Mouse (Mus musculus) limb, embryonic 12.5 days (tissue): ENCODE measurements at regions not wholly inside any gene's neighbourhood (a gene's known extent, or its start where the extent isn't known, plus 50 kb on each side); places are given as distances from the start of the nearest gene placed in this dataset.
"Not testable (repeated sequence)": the region's sequence is repeated elsewhere in the genome, so short reads cannot be mapped to it uniquely, and the experiment has no call there.

Experiments
- ATAC-seq: fragments of 200-750 bp; cut with Nextera tagmentation; 2 replicates; pipeline ENCODE4 v1.8.0; 2017; ENCODE audit warnings: low read depth, moderate TSS enrichment; ENCODE audit not compliant: insufficient number of reproducible peaks, insufficient read depth, low FRiP score, low TSS enrichment
- H3K27ac ChIP-seq: fragments of 300-500 bp; sonication (generic); 2 replicates; pipeline ENCODE4 v1.5.1; 2016; ENCODE audit warnings: mild to moderate bottlenecking, moderate library complexity
- H3K27me3 ChIP-seq: fragments of 300-500 bp; sonication (generic); 2 replicates; pipeline ENCODE4 v1.6.1; 2016; ENCODE audit warnings: mild to moderate bottlenecking, moderate library complexity
- H3K36me3 ChIP-seq: fragments of 300-500 bp; sonication (generic); 2 replicates; pipeline ENCODE4 v1.6.1; 2016; ENCODE audit warnings: mild to moderate bottlenecking, moderate library complexity
- H3K4me1 ChIP-seq: fragments of 300-500 bp; sonication (generic); replicated peaks from 2 replicates; pipeline ENCODE4 v1.6.1; 2016
- H3K4me2 ChIP-seq: fragments of 300-500 bp; sonication (generic); 2 replicates; pipeline ENCODE4 v1.6.1; 2016; ENCODE audit warnings: mild to moderate bottlenecking, moderate library complexity
- H3K4me3 ChIP-seq: fragments of 300-500 bp; sonication (generic); replicated peaks from 2 replicates; pipeline ENCODE4 v1.5.1; 2016; ENCODE audit warnings: mild to moderate bottlenecking
- H3K9ac ChIP-seq: fragments of 300-500 bp; sonication (generic); replicated peaks from 2 replicates; pipeline ENCODE4 v1.6.1; 2016; ENCODE audit warnings: mild to moderate bottlenecking, moderate library complexity
- H3K9me3 ChIP-seq: fragments of 300-500 bp; sonication (generic); 2 replicates; pipeline ENCODE4 v1.6.1; 2016; ENCODE audit warnings: mild to moderate bottlenecking, moderate library complexity
- WGBS: fragments of 180-500 bp; shearing (Covaris S2); methylation state at CpG from one replicate; pipeline ENCODE4 v1.1.7; 2016; 5-methylcytosine and 5-hydroxymethylcytosine counted together

GRCm38 (mm10) chr5:129294861-129295542, 198.5 kb downstream of the Adgrd1 start:
- H3K27me3 ChIP-seq, ATAC-seq, H3K27ac ChIP-seq, H3K36me3 ChIP-seq, H3K4me3 ChIP-seq, H3K9ac ChIP-seq, H3K4me2 ChIP-seq, H3K9me3 ChIP-seq: not testable (repeated sequence)
- peaks cover 15% of the 10 kb centered on the region; the same call in 1 of the 2 replicates for H3K4me1 ChIP-seq
- 70% methylated on average over 8 of the region's 8 CpGs for WGBS

DNA sequence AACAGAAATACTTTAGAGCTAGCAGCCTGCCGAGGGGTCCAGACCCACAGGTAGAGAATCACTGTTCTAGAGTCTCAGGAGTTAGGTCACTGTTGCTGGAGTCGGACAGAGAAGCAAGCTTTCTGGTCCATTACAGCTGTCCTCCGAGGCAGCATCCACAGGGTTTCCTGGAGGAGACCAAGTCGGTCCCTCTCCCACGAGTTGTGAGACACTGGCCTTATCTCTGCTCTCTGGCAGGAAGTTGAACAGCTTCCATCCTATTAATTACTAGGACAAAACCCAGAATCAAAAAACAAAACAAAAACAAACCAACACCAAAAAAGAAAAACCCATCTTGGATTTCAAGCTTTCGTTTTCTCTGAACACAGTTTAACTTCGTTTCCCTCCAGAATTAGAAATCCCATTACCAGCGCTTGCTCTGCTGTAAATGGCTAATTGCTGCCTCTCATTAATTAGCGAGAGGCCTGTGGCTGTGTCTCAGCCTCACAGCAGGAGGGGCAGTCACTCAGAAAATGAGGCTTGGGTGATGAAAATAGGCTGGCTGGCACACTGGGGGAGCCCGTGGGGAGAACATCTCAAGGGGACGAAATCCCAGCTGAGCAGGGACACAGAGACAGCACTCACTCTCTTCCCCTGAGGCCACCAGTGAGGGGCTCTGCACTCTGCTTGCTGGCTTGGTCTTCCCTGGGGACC, 201.3 kb downstream of the Adgrd1 start:
- Histone ChIP-seq H3K4me3 (no peak overlapping the region), H3K36me3 (no peaks in the 10 kb centered on the region), H3K27me3 (no peaks in the 10 kb centered on the region), H3K4me2 (no peak overlapping the region), H3K27ac (no peak overlapping the region), H3K4me1 (peaks cover 15% of the 10 kb centered on the region; the same call in 1 of the 2 replicates), H3K9me3 (no peaks in the 10 kb centered on the region), H3K9ac (no peak overlapping the region)
- ATAC-seq: no peak
- WGBS: 29% methylated on average over 11 of the region's 11 CpGs

DNA sequence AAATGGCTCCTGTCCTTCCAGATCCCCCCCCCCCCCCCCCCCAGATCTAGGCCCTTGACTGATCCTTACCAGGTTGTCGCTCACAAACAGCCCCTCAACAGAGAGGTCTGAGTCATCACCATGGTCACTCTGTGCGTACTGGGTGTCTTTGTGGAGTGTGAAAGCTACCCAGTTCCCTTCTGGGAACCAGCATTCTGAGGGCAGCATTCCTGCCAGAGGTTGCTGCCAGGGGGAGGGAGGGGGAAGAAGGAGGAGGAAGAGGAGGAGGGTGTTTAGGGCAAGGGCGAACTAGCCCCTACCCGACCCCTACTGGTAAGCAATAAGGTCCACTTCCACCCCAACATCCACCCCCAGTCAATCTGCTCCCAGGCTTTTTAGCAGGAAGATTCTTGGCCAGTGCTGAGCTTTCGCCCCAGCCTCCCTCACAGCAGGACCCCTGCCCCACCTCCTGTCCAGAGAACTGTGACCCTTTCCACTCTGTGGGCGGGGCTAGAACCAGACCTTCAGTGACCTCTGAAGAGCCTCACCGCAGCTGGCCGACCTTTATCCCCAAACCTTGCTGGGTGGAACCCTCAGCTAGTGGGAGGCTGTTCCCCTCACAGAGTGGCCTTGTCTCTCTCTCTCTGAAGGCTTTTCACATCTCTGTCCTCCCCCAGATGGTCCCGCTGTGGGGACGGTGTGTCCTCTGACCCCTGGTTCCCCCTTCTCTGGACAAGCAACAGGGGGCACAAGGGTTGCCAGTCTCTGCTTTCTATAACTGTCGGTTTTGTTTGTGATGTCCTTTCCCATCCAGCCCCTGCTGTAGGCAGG, 202.2 kb upstream of the Sfswap start:
- WGBS: 20% methylated on average over 10 of the region's 11 CpGs
- H3K36me3 ChIP-seq: no peaks in the 10 kb centered on the region
- ATAC-seq: no peak
- no peak overlapping the region for H3K9ac ChIP-seq
- H3K9me3 ChIP-seq: no peaks in the 10 kb centered on the region
- no peak overlapping the region for H3K27ac ChIP-seq
- peaks cover 13% of the 10 kb centered on the region; the same call in 1 of the 2 replicates for H3K4me1 ChIP-seq
- no peak overlapping the region for H3K4me3 ChIP-seq
- no peaks in the 10 kb centered on the region for H3K27me3 ChIP-seq
- H3K4me2 ChIP-seq: no peak overlapping the region

DNA sequence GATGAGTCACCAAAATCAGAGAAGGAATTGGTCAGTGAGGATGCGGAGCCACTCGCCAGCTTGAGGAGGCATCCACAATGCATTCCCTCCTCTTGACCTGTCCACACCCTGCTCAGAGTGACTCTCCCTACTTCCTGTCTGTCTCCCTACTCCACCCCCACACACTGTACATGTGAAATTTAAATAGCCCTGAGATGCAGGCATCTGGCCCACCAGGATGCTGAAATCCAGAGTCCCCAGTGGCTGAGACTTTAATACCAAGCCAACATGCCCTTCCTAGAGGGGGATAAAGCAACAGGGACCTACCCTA, 201.6 kb upstream of the Sfswap start:
- Histone ChIP-seq H3K27ac (no peak overlapping the region), H3K36me3 (no peaks in the 10 kb centered on the region), H3K4me3 (no peak overlapping the region), H3K9me3 (no peaks in the 10 kb centered on the region), H3K27me3 (no peaks in the 10 kb centered on the region), H3K9ac (no peak overlapping the region), H3K4me1 (peaks cover 13% of the 10 kb centered on the region; the same call in 1 of the 2 replicates), H3K4me2 (no peak overlapping the region)
- WGBS: 56% methylated on average over 2 of the region's 2 CpGs
- no peak for ATAC-seq

DNA sequence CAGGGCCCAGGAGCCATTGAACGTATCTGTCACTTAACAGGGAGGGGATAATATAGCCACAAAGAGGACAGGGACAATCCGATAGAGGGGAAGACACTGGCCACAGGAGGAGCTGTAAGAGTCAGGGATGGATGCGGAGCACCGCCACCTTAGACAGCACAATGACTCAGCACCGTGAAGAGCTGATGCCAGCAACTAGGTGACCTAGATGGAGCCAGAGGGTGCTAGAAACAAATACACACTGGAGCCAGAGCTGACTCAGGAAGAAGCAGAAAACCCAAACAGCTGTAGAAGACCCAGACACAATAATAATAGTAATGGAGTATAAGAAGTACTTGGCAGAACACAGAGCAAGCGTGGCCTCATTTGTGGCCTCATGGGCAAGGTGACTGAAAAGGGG, 200.6 kb upstream of the Sfswap start:
- H3K4me1 ChIP-seq: peaks cover 13% of the 10 kb centered on the region; the same call in 1 of the 2 replicates
- no peaks in the 10 kb centered on the region for H3K27me3 ChIP-seq
- ATAC-seq: no peak
- H3K9me3 ChIP-seq: no peaks in the 10 kb centered on the region
- H3K4me3 ChIP-seq: no peak overlapping the region
- 92% methylated on average over 6 of the region's 6 CpGs for WGBS
- no peak overlapping the region for H3K4me2 ChIP-seq
- H3K9ac ChIP-seq: no peak overlapping the region
- no peak overlapping the region for H3K27ac ChIP-seq
- no peaks in the 10 kb centered on the region for H3K36me3 ChIP-seq

- H3K4me1 ChIP-seq: no peaks in the 10 kb centered on the region
- no peak overlapping the region for H3K4me3 ChIP-seq
- no peak overlapping the region for H3K27ac ChIP-seq
- H3K9me3 ChIP-seq: no peaks in the 10 kb centered on the region
- WGBS: 55% methylated on average over 9 of the region's 9 CpGs
- H3K27me3 ChIP-seq: no peaks in the 10 kb centered on the region
- H3K9ac ChIP-seq: no peak overlapping the region
- H3K4me2 ChIP-seq: no peak overlapping the region
- ATAC-seq: no peak
- H3K36me3 ChIP-seq: no peaks in the 10 kb centered on the region
Measured at GRCm38 (mm10) chr5:129315626-129316025, 185.4 kb upstream of the Sfswap start.

GRCm38 (mm10) chr5:129331094-129331523, 169.9 kb upstream of the Sfswap start:
- Histone ChIP-seq H3K4me2 (peak overlapping the region; percentile 28; the same call in 1 of the 2 replicates), H3K4me3 (no peak overlapping the region), H3K27ac (no peak overlapping the region), H3K36me3 (no peaks in the 10 kb centered on the region), H3K4me1 (no peaks in the 10 kb centered on the region), H3K9me3 (no peaks in the 10 kb centered on the region), H3K27me3 (no peaks in the 10 kb centered on the region), H3K9ac (no peak overlapping the region)
- no peak for ATAC-seq
- 12% methylated on average over 11 of the region's 11 CpGs for WGBS

DNA sequence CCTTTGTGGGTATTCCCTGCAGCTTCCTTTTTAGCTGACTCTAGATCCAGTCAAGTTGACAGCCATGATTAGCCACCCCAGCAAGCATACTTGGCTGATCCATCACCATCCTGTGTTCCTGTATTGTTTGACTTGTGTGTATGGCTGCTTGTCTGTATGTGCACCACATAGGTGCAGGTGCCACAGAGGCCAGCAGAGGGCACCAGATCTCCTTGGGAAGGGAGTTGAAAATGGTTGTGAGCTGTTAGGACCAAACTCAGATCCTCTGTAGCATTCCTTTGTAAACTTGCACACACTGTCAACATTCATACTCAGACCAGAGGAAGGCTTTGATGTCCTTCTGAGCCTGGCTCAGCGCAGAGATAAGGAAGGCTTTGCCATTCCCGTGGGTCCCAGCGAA, 169.0 kb upstream of the Sfswap start:
- no peak overlapping the region for H3K27ac ChIP-seq
- 95% methylated on average over 3 of the region's 3 CpGs for WGBS
- no peak overlapping the region for H3K4me3 ChIP-seq
- no peaks in the 10 kb centered on the region for H3K27me3 ChIP-seq
- H3K36me3 ChIP-seq: no peaks in the 10 kb centered on the region
- no peak overlapping the region for H3K9ac ChIP-seq
- no peaks in the 10 kb centered on the region for H3K9me3 ChIP-seq
- H3K4me2 ChIP-seq: no peak overlapping the region
- H3K4me1 ChIP-seq: no peaks in the 10 kb centered on the region
- no peak for ATAC-seq

DNA sequence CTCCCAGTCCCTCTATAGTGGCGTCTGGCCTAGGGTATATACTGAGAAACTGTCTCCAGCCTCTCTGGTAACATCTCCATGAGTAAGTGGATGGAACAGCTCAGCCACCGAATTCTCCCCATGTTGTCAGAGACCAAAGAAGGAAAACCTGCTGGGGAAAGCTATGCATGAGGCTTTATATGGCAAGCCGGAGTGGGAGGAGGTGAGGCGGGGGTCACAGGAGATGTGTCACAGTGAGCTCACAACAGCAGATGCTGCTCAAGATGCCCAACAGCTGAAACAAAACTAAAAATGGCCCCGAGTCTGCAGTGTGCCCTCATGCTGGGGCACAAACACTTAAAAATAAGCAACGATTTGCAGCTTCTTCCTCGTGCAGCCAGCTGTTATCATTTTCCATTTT, 162.5 kb upstream of the Sfswap start:
- H3K36me3 ChIP-seq: no peaks in the 10 kb centered on the region
- H3K27ac ChIP-seq: no peak overlapping the region
- no peak overlapping the region for H3K4me3 ChIP-seq
- no peaks in the 10 kb centered on the region for H3K27me3 ChIP-seq
- no peaks in the 10 kb centered on the region for H3K4me1 ChIP-seq
- ATAC-seq: no peak
- no peak overlapping the region for H3K4me2 ChIP-seq
- H3K9me3 ChIP-seq: no peaks in the 10 kb centered on the region
- no peak overlapping the region for H3K9ac ChIP-seq
- WGBS: 56% methylated on average over 7 of the region's 7 CpGs

DNA sequence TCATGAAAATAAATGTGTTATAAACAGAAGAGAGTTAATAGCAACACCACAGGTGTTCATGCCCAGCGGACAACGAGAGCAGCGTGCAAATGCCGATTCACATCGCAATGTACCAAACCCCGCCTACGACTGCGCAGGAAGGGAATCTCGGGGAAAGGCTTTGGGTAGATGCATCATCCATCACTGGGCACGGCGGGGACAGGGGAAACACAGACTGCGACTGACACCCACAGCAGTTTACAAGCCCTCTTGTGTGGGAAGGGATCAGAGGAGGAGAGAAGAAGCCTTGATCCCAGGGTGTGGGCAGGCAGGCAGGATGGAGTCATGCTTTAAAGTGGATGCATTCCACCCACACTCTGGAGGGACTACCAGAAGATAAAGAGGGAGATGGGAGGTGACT, 157.0 kb upstream of the Sfswap start:
- H3K36me3 ChIP-seq: no peaks in the 10 kb centered on the region
- no peaks in the 10 kb centered on the region for H3K4me1 ChIP-seq
- no peaks in the 10 kb centered on the region for H3K27me3 ChIP-seq
- WGBS: 76% methylated on average over 12 of the region's 12 CpGs
- H3K27ac ChIP-seq: no peak overlapping the region
- H3K9ac ChIP-seq: no peak overlapping the region
- no peaks in the 10 kb centered on the region for H3K9me3 ChIP-seq
- no peak overlapping the region for H3K4me2 ChIP-seq
- H3K4me3 ChIP-seq: no peak overlapping the region
- no peak for ATAC-seq

DNA sequence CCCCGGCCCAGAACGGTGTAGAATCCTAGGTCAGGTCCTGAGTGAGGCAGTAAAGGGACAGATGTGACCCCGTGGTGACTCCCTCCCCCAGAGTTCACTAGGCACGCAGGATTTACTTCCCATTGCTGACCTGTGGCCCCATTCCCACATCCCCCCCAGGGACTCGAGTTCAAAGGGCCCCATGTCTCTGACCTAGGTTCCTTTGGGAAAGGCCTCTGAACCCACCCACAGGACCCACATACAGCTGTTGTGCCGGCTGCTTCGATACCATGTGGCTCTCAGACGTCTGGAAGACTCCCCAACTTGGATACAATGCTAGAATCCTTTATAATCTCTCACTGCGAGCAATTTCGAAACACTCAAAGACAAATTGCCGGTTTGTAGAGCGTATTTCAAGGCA, 151.0 kb upstream of the Sfswap start:
- H3K9me3 ChIP-seq: no peaks in the 10 kb centered on the region
- no peak overlapping the region for H3K27ac ChIP-seq
- no peak overlapping the region for H3K4me3 ChIP-seq
- no peaks in the 10 kb centered on the region for H3K27me3 ChIP-seq
- H3K4me2 ChIP-seq: no peak overlapping the region
- no peaks in the 10 kb centered on the region for H3K36me3 ChIP-seq
- ATAC-seq: no peak
- 53% methylated on average over 12 of the region's 12 CpGs for WGBS
- no peak overlapping the region for H3K9ac ChIP-seq
- no peaks in the 10 kb centered on the region for H3K4me1 ChIP-seq
